Mouse (Mus musculus) mesoderm, embryonic 11.5 days (tissue): ENCODE measurements around the gene Ttll6.

Source experiments
- DNase-seq: peaks from one replicate; pipeline ENCODE4 v3.0.0-alpha.2; 2012; ENCODE audit warnings: low read depth, low spot score

Gene Ttll6

DNA sequence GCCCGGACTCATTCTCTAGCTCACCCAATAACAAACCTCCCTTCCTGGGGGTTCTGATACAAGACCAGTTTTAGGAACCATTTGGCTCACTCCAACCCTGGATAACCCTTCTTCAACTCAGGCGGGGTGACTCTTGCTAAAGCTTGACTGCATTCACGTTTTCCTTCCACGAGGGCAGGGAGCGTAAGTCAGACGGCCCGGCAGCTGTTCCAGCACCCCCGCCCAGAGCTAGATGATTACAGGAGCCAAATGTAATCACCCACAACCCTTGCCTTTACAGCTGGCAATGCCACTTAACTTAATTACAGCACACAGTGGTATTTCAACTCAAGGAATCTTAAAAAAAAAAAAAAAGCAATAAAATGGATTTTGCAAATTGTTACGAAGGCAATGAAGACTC lies 34.5 kb downstream of the Ttll6 start:
- no peak for DNase-seq

DNA sequence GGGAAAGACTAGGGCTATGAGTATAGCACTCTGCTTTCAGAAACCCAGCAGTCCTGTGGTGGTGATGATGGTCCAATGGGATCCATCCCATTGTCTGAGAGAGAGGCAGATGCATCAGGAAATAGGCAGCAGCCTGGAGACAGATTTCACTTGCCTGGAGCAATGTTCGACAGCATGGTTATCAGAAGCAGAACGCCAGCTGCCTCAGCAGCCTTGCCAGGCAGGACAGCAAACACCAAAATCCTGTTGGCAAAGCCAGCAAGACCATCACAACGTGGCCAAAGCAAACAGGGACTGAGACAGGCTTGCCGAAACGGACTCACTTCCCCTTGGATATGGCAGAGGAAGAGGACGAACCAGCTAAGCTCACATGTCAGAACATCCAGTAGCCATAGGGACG lies 35.4 kb downstream of the Ttll6 start:
- DNase-seq: no peak

DNA sequence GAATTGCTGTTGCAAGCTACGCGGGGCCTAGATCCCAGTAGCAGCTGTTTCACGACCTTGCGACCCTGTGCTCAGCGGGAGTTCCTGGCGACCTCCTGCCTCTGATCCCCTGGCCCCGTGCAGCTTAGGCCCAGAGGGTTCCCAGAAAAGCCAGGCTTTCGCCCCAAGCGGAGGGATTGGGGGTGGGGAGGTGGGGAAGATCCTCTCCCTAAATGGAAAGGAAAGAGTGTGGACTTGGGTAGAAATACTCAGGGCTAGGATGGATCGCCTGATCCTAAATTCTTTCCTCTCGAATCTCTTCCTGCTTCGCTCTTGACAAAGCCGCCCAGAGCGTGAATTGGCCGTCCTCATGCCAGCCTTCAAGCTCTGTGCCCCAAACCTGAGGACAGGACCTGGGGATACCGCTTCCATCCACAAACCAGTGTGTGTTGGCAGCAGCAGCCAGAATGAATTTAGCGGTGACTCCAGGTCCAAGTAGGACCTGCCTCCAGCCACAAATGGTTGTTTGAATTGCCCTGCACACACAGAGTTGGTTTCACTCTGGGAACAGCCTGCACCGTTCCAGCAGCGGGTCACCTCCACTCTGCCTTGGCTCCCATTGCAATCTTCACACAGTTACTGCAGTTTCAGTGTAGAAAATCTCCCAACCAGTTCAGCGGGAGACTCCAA lies 37.3 kb downstream of the Ttll6 start:
- DNase-seq: no peak

DNA sequence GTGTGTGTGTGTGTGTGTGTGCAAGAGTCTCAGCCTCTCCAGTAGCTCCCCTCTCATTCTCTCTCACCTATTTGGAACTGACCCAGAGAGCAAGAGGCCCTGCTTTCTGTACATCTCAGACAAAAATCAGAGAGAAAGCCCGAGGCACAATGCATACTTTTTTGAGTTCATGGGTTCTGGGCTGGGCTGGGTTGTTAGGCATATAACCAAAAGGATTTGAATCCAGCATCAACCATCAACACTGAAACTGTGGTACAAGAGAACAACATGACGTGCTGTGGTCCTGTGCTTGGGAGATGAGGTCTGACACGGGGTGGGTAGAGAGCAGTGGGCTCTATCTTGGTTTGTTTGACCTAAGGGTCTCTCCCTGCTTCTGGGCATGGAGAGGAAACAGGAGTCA lies 38.0 kb downstream of the Ttll6 start:
- no peak for DNase-seq

DNA sequence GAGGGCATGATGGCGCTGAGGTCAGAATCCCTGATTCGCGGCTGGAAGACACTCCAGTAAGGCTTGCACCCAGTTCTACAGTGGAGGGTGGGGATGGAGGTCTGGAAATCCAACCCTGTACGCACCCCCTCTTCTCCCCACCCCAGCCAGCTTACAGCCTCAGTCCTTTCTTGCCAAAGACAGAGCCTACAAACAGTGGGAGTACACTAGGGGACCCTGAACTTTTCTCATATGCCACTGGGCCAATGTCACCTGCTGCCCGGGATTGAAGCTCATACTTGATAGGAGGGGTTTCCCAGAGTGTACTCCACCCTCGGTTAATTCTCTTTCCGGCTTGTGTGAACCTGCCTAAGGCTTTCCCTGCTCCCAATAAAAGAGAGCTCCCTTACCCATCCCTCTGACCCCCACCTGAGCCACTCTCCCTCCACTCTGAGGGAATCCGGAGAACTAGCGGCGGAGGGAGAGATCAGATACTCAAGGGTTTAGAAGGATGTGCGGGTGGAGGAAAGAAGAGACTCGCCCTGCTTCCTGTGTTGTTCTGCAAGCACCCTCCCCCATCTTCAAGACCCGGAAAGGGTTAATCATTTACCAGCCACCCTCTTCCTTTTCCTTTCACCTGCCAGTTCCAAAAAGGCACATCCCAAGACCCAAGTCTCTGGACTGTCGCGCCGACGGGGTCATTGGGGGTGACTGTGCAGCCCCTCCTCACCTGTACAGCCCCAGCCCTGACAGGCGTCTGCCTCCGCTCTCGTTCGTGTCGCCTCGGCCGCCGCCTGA lies 39.1 kb downstream of the Ttll6 start:
- no peak for DNase-seq

DNA sequence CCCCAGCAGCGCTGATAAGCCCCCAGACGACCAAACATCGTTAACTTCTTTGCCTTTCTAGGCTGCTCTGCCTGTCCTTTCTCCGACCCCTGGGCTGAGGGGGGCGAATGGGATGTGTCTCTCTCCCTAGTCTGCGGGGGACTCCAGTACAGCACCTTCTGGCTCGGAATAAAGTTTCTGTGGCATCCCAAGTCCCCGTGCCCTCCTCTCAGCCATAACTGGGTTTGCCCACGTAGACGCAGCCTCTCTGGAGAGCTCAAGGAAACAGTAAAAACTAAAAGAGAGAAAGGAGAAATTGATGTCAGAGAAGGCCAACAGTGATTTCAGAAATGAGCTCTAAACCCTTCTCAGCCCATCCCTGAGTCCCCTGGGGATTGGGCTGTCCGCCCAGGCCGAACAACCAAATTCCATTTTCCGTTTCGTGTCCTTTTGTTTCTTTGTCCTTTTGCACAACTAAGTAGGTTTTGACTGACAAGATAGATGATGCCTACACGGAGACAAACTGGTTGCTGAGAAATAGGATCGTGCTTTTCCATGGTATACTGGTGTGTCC lies 39.8 kb downstream of the Ttll6 start:
- DNase-seq: no peak

DNA sequence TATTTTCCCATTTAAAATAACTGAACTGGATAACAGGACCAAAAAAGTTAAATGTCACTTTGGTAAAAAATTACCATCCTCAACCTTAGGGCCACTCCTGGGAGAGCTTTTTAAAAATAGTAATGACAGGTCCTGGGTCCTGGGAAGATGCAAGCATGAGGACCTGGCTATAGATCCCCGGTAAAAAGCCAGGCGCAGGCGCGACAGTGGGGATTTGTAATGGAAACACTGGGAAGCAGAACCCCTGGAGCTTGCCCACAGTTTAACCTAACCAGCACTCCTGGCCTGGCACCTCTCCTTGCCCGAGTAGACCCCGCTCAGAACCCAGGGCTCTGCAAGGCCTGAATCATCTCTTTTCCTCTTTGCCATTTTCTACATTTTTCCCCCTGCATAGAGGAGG lies 41.3 kb downstream of the Ttll6 start:
- DNase-seq: no peak

DNA sequence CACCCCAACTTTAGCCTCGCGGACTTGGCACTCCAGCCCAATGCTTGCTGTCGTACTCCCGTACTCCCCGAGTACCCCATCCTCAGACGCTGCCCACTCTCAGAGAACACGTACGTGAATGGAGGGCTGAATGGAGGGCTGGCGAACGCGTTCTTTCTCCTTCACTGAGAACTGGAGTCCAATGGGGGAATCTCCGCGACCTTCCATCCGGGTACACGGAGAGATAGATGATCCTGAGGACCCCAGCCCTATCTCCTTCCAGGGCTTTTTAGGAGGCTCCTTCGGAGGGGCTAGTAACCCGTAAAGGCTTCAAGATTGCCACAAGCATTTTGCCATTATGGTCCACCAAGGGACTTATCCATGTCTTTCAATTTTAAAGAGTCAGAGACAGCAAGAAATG lies 41.9 kb downstream of the Ttll6 start:
- no peak for DNase-seq

DNA sequence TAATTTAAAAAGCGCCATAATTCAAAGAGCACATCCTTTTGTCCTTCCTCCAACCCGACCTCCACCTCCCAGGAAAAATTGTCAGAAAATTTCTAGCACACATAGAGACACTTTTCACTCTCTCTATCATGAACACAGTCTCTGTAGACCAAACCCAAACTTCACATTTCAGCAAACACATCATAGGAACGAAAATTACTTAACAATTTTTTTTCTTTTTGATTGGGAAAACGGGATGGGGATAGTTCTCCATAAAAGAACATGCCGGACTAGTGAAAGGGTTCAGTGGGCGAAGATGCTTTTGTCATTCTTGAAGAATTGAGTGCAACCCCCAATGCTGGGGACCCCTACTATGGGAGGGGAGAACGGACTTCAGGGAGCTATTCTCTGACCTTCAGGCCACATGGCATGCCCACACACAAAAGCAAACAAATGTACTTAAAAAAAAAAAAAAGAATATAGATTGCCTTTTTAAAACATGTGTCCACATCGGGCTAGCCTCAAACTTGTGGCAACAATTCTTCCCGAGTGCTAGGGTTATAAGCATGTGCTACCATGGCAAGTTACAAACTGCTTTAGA lies 42.5 kb downstream of the Ttll6 start:
- no peak for DNase-seq

DNA sequence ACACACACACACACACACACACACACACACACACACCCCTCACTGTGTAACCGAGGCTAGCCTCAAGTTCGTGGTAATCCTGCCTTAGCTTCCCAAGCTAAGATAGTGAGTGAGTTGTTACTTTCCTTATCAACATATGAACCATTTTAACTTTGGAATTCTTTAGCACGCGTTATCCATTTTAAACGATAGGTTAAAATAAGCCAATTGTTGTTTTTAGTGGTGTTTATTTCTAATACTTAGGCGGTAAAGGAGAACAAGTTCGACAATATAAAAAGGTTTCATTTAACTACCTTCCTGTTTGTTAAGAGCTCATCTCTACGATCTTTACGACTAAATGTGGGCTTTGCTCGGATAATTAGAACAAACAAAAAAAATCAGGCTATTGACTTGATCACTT lies 43.3 kb downstream of the Ttll6 start:
- no peak for DNase-seq

DNA sequence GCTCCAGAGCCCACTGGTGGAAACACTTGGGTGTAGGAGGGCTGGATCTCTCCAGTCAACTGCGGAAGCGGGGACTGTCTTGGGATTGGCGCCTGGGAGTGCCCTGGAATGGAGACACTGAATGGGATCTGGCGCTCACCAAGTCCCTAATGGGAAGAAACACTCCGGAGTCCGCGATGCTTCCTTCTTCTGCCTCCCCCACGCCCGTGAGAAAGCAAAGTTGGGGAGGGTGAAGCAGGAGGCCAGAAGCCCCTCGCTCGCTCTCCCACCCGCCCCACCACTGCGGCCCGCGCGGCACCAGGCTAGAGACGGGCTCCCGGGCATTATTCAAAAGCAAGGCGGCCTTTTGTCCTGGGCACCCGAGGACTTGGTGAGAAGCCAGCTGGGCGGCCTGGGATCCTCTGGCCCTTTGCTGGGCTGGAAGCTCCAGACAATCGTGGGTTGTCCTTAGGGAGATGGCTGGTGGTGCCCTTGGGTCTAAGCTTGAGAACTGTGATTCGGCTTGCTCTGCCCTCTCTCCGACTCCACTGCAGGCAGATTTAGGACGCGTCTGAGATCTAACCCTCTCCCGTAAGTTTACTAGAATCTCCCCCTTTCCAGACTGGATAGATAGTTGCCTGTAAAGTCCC lies 44.1 kb downstream of the Ttll6 start:
- no peak for DNase-seq

DNA sequence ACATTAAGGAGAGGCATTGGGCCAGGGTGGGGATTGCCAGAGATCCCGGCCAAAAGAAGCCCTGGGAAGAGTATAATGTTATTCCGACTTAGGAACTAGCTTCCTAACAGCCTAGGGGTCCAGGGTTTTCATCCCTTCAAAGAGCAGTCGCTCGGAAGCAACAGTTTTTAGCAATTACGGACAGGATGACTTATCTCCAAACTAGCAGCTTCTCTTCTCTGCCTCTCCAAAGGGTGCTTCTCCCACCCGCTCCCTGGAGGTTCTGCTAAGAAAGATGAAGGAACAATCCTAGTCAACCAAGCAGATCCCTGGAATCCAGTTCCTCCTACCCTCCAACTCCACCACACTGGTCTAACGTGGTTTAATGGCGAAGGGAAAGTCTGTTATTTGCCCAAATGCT lies 44.8 kb downstream of the Ttll6 start:
- DNase-seq: no peak

DNA sequence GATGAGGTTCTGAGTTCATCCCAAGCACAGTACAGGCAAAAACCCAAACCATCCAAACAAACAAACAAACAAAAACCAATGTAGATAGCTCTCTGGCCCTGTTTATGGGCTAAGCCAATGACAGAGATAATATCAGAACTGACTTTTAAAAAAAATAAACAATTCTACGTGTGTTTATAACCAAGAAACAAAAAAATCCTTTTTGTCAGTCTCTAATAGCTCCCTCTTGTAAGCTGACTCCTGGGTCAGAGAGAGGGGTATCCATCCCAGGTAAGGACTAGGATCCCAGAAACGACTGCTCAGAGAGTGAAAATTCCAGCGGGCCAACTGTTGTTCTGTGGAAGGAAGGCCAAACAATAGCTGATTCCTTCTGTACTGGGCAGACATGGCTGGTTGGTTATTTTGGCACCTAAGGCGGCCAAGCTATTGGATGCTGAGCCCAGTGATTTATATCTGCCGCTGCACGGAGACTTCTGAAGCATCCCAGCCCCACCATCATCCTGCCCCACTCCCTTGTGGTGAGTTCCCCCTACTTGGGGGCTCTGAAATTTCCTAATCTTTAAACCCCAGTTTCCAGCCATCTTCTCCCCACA lies 45.4 kb downstream of the Ttll6 start:
- no peak for DNase-seq

DNA sequence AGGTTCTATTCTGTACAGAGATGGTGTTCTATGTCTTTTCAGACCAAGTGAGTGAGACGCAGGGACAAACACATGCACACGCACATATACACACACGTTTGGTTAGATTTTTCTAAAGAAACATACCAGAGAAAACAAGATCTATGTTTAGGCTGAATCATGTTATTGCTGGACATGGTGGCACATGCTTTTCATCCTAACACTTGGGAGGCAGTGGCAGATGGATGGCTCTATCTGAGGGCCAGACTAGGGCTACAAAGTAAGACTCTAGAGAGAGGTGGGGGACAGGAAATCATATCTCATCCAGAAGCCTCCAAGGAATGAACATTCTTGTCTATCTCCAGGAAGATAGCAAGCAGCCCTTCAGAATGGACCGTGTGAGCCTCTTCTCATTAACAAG lies 47.5 kb downstream of the Ttll6 start:
- no peak for DNase-seq

DNA sequence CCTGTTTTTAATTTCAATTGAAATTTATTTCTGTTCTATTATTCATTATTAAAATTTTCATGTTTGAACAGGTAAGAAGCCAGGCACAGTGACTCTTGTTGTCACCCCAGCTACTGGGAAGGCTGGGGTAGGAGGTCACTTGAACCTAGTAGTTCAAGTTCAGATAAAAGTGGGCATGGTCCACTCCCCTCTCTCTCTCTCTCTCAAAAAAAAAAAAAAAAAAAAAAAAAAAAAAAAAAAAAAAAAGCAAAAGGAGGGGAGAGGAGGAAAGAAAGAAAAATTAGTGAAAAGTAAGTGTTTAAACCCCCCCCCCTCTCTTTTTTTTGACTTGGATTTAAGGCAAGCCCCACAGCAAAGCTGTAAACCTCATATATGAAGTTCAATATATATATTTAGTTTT lies 50.6 kb downstream of the Ttll6 start:
- DNase-seq: no peak

DNA sequence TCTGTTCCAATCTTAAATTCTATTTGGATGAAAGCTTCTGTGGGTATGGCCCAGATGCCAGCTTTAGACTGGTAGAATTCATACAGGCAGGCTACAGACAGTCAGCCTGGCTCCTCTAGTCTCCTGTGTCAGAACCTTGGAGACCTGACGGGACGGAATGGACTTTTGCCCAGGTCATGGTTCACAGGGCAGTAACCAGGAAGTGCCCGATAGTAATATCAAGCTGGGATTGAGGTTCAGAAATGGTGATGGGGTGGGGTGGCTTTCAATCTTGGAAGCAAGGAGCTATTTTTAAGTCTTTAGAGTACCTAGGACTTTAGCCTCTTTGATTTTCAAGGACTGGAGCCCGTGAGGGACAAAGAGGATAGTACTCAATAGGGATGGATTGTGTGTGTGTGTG lies 53.7 kb downstream of the Ttll6 start:
- no peak for DNase-seq

DNA sequence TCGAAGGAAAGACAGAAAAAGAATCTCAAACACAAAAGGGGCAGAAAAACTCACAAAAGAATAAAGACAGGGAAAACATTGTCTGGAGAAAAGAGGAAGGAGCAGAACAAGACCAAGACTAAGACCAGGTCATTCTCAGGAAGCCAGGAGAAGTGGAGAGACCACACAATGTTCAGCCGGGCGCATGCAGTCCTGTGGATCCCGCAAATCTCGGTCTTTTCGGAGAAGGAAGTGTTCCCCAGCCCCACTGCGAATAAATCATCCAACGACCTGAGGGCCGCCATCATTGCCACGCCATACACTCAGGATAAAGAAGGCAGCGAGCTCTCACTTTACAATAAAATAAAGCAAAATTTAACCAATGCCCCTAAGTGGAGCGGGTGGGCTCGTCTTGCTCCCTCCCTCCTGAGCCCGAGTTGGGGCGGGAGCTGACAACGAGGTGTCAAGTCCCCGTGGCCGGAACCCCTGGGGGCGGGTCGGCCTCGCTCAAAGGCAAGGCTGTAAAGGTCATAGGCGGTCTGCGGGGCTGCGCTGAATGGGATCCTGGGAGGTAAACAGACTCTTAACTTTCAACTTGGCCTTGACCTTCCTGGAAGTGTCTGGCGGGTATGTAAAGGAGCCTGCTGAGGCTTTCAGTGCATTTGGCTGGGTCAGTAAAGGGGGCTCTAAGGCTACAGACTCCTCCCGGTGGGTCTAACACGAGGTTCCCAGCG lies 56.4 kb downstream of the Ttll6 start:
- no peak for DNase-seq

DNA sequence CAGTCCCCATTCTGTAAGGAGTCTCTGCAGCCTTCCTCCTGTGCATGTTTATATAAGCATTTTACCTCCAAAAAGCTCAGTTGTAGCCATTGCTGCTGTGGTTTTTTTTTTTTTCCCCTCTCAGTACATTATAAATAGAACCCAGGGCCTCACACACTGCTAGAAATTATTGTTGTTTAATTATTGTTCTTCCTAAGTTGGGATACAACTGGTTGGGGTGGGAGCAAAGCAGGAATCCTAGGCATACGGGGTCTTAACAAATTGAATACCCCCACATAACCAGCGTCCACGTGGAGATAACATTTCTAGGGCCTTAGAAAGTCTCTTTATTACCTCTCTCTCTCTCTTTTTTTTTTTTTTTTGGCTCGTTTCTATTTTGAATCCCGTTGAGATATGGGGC lies 57.5 kb downstream of the Ttll6 start:
- no peak for DNase-seq

DNA sequence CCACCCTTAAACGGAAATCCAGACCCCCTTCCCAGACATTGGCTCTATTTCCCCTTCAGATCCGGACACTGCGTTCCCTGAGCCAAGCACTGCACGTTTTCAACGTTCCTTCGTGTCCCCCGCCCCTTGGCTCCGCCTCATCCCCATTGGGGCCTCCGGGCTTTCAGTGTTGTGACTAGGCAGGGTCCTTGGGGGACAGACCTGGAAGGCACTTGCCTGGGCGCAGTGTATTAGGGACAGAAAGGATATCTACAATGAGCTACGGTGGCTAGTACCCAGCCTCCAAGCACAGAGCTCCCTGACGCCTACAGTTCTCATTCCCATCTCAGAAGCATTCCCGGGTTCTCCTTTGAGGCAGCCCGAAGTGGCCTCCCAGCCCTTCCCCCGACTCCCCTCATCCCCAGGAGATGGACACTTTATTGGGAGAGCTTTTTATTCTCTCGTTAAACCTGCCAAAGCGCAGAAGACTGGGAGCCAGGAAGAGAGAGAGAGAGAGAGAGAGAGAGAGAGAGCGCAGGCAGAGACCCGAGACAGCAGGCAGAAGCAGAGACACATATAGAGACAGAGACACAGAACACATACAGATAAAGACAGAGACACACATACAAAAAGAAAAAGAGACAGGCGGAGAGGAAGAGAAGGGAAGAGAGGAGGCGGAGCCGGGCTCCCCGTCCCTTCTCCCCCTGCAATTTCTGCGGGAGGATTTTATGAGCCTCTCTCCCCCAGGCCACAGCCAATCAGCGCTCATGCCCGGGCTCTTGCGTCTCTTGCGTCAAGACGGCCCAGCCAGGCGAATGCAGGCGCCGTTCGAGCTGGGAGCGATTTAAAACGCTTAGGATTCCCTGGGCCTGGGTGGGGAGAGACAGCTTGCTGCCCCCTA lies 60.2 kb downstream of the Ttll6 start, which contains the start of gene Hoxb13:
TSS of gene Hoxb13 (plus strand) at position 796 of the 880 bp plus-strand sequence.
- peak; percentile 79 for DNase-seq

DNA sequence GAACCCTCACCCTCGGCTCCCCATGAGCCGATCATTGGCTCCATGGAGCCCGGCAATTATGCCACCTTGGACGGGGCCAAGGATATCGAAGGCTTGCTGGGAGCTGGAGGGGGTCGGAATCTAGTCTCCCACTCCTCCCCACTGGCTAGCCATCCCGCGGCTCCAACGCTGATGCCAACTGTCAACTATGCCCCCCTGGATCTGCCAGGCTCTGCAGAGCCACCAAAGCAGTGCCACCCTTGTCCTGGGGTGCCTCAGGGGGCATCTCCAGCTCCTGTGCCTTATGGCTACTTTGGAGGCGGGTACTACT lies 60.8 kb downstream of the Ttll6 start:
- DNase-seq: no peak
